Mouse (Mus musculus) cerebellum, adult 8-10 months (tissue): ENCODE data around the gene Aoc2.
"Not testable (repeated sequence)": the region's sequence is repeated elsewhere in the genome, so short reads cannot be mapped to it uniquely, and the experiment has no call there.

Experiments
- DNase-seq: peaks from one replicate; pipeline ENCODE4 v3.0.0; 2022

The Aoc2 gene

GRCm38 (mm10) chr11:101315665-101316500 is 9.0 kb upstream of the Aoc2 start, which contains the start of gene Psme3:
TSS of gene Psme3 (plus strand) at chr11:101316213.
- peak; percentile 94 for DNase-seq

DNA sequence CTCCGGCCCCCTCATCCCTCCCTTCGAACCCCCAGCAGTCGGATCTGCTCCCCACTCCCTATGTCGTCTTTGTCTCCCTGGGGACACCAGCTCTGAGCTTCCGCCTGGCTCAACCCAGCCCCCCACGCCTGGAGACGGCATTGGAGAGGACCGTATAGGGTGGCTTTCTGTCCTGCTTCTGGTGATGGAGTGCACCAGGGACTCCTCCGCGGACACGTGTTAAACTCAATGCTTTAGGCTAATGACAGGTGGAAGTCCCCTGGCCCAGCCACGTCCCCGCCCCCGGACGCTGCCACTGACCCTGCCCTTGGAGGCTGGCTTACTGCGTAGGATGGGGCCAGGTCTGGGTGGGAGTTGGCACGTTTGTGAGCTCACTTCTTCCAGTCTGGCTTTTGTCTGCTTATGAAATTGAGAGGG is 8.4 kb upstream of the Aoc2 start:
- DNase-seq, result peak; percentile 16

- peak; percentile 47 for DNase-seq
Observed at GRCm38 (mm10) chr11:101323609-101324008, 1.3 kb upstream of the Aoc2 start.

DNA sequence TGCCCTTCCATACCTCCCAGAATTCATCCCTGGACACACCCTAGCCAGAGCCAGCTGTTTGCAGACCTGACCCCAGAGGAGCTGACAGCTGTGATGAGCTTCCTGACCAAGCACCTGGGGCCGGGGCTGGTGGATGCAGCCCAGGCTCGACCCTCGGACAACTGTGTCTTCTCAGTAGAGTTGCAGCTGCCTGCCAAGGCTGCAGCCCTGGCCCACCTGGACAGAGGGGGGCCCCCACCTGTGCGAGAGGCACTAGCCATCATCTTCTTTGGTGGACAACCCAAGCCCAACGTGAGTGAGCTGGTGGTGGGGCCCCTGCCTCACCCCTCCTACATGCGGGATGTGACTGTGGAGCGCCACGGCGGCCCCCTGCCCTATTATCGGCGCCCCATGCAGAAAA is 338 bp downstream of the Aoc2 start:
- not testable (repeated sequence) for DNase-seq

DNA sequence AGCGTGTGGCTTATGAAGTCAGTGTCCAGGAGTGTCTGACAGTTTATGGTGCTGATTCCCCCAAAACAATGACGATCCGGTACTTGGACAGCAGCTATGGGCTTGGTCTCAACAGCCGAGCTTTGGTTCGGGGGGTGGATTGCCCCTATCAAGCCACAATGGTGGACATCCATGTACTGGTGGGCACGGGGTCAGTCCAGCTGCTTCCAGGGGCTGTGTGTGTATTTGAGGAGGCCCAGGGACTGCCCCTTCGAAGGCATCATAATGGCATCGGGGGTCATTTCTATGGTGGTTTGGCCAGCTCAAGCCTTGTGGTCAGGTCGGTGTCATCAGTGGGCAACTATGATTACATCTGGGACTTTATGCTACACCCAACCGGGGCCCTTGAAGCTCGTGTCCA is 1.3 kb downstream of the Aoc2 start:
- no peak for DNase-seq

- no peak for DNase-seq
Observed at GRCm38 (mm10) chr11:101327311-101327710, 2.4 kb downstream of the Aoc2 start.

GRCm38 (mm10) chr11:101328941-101329635 is 4.2 kb downstream of the Aoc2 start:
- DNase-seq, result no peak

DNA sequence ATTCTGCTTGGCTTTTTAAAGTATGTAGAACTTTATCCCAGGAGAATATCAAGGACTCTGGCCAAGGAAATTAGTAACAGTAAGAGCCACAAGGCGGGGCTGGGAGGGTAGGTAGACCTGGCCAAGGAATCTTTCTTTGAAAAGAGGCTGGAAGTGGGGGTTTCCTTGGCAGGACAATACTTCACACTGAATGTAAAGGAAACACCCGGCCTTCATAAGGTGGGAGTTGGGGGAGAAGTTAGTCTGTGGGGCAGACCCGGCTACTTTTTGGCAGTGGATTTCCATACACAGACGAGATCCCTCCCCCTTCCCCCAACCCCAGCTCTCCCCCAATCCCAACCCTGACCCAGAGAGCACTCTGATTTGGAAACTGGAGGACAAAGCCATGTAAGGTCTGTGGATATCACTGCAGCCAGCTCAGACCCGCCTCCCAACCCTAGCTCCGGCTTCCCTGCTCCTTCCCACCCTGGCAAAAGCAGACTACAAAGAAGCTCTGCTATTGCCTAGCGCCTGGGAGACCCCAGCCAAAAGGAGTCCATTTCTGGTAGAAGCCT is 5.6 kb downstream of the Aoc2 start, which contains the start of gene Aoc3:
Gene Aoc3, plus strand, starts transcription at position 235 of the 554 bp plus-strand sequence.
- no peak for DNase-seq

DNA sequence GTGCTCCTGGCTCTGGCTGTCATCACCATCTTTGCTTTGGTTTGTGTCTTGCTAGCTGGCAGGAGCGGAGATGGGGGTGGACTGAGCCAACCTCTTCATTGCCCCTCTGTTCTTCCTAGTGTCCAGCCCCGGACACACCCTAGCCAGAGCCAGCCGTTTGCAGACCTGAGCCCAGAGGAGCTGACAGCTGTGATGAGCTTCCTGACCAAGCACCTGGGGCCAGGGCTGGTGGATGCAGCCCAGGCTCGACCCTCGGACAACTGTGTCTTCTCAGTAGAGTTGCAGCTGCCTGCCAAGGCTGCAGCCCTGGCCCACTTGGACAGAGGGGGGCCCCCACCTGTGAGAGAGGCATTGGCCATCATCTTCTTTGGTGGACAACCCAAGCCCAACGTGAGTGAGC is 6.1 kb downstream of the Aoc2 start:
- DNase-seq, result not testable (repeated sequence)

DNA sequence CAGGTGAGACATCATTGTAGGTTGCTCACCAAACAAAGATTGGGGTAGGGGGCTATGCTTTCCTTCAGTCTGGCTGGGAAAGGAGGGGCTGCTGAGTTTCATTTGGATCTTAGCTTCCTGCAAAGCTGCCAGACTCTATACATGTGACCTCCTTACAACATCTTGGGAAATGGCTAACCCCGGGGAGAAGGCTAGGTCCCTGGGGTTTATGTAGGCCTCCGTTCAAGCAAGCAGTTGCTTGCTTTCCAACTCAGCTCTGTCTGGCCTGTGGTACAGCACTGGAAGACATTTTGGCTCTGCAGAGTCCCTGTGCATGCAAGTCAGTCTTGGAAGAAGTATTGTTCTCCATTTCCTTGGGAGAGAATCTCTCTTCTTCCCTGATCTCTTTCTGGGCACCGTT is 7.7 kb downstream of the Aoc2 start:
- no peak for DNase-seq

- no peak for DNase-seq
Observed at GRCm38 (mm10) chr11:101334023-101334422, 9.2 kb downstream of the Aoc2 start.

- no peak for DNase-seq
Observed at GRCm38 (mm10) chr11:101334516-101334915, 9.7 kb downstream of the Aoc2 start.

- no peak for DNase-seq
Observed at GRCm38 (mm10) chr11:101335685-101336084, 10.8 kb downstream of the Aoc2 start.

DNA sequence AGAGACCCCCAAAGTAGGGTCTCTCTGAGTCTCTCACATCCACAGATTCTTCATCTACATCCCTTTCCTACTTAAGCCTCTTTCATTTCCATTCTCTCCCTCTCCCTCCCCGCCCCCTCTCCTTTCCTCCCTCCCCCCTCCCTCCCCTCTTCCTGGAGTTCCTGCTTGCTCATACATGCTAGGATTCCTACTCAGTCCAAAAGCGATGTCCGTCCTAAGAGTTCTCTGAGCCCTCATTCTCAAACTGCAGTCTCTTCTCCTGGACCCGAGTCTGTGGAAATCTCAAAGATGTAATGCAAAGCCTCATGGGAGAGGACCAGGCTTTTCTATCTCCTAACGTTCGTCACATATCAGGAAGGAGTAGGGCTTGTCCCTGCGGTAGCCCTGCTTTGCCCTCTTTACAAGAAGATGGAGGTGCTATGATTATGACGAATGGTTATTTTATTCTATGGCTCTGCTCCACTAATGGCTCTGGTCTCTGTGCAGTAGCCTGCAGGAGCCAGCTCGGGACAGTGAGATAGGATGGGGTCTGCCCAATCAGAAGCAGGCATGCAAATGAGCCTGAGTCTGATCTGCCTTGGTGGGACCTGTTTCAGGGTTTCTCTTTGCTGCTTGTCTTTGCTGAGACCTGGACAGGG is 13.4 kb downstream of the Aoc2 start:
- no peak for DNase-seq

DNA sequence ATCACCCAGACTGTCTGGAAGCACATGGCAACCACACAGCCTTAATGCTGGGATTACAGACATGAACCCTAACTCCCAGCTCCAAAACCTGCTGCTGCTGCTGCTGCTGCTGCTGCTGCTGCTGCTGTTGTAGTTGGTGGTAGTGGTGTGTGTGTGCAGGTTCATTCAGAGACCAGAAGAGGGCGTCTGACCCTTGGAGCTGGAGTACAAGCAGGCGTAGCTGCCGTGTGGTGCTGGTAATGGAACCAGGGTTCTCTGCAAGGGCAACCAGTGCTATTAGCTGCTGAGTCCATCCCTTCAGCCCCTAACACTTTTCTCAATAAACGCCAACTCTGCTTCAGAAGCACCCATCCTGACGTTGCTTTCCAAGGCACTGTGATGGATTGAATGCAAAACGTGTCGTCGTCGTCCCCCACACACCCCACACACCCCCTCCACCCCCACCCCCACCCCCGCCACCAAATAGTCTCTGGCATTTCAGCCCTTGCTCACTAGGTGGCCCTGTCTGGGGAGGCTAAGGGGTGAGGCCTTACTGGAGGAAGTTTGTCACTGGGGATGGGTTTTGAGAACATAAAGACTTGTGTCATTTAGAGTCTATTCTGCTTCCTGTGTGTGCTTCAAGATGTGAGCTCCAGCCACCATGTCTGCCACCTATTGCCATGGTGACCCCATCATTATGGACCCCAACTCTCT is 22.4 kb downstream of the Aoc2 start:
- no peak for DNase-seq

DNA sequence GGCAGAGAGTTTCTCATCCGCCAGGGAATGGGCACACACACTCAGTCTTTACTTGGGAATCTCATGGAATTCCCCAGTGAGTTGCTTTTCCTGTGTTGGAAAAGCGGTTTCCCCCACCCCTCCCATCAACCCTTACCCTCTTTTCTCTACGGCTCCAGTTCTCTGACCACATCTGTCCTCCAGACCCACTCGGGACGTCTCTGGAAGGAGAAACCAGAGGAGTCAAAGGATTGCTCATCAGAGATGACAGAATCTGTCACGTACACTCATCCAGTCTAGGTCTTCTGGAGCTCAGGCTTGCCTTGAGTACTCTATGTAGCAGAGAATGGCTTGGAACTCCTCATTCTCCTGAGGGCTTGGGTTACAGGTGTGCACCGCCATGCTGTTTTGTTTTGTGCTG is 23.9 kb downstream of the Aoc2 start:
- DNase-seq, result no peak

DNA sequence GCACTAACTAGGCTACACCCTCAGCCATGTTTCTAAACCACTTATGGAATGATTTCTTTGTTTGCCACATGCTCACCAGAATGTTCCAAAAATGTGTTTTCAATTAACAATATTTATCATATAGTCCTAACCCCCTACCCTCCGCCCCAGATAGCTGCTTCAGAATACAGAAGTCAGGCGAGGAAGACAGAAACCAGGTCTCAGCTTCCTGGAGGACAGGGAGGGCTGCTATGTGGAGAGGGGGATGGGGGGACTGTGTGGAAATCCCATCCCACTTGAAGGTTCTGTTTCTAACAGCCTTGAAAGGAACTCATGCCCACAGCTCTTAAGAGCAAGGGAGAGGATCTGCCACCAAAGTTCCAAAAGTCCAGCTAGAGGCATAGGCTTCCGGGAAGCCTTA is 24.4 kb downstream of the Aoc2 start:
- no peak for DNase-seq

GRCm38 (mm10) chr11:101351100-101351720 is 26.3 kb downstream of the Aoc2 start:
- no peak for DNase-seq

DNA sequence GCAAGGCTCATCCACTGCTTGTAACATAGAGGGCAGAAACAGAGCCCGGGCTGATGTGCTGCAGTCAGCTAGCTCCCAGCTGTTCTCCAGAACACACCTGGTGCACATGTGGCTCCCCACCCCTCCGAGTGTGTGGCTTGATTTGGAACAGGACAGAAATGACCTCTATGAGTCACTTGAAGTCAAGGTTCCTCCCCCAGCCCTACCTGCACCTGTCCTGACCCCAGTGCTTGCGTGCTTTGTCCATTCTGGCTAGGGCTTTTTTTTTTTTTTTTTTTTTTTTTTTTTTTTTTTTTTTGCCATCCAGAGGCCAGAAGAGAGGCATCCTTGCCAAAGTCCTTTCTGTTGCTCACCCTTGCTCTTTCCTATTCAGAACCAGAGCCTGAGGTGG is 26.9 kb downstream of the Aoc2 start:
- DNase-seq, result no peak

- no peak for DNase-seq
Observed at GRCm38 (mm10) chr11:101353436-101353835, 28.6 kb downstream of the Aoc2 start.

- DNase-seq, result no peak
Observed at GRCm38 (mm10) chr11:101354438-101355010, 29.7 kb downstream of the Aoc2 start.

DNA sequence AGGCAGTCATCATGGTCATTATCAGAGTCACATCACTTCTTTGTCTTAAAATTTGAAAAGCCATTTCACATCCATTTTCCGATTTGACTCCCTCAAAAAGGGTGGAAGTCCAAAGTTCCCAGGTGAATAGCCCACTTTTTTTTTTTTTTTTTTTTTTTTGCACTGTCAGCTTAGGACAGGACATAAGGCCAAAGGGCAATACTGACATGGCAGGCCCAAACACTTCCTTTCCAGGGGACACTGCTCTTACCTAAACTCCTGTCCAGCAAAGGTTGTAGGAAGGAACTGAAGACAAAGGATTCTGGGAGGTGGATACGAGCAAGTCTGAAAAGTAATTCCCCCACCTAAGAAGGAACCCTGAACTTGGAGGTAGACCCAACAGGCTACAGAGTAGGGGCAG is 31.1 kb downstream of the Aoc2 start:
- DNase-seq, result no peak
